Mouse (Mus musculus): ENCODE results near the gene Npnt.

Npnt gene

DNA sequence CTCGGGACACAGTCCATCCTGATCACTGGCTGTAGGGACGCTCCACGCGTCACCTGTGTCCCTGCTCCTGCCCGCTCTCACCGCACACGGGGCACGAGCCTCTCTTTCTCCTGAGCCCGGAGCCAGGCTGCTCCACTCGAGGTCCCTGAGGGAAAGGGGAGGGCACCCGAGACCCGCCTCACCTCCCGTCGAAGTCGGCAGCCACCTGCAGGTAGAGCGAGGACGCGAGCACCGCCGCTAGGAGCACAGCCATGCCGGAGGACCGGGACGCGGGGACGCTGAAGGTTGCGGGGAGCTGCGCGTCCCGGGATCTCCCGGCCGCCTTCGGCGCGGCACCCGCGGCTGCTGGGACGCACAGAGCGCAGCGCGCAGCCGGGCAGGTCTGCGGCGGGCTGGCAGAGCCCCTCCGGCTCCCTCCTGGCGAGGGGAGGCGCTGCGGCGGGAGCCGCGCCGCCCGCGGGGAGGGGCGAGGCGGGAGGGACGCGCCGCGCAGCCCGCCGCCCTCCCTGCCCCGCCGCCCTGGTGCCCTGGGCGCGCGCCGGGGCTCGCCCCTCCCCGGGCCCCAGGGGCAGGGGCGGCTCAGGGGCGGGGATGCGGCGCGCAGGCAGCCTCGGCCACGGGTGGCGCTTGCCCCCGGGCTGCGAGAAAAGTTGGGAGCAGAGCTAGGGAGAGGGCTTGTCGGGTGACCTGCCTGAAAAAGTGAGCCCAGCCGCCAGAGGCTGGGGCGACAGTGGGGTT is at the start of gene Npnt:
Gene Npnt, minus strand, starts transcription at position 501 of the 738 bp plus-strand sequence.
- DNase-seq: peak; percentile 41 to 50

- no peak for DNase-seq
Observed at GRCm38 (mm10) chr3:132996299-132996698, 46.2 kb upstream of the Npnt start.

DNA sequence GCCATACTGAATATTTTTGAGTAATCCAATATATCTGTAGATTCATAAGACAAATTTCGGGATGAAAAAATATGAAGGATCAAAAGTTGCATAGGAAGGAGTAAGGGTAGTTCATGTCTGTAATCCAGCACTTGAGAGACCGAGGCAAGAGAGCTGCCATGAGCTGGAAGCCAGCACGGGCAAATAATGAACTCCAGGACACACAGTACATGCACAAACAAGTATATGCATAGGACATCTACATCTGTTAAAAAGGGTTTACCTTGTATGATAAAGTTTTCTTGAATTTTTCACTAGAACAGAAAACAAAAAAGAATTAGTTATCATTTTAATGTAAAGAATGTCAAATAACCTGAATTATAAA is 45.8 kb upstream of the Npnt start:
- DNase-seq: no peak

DNA sequence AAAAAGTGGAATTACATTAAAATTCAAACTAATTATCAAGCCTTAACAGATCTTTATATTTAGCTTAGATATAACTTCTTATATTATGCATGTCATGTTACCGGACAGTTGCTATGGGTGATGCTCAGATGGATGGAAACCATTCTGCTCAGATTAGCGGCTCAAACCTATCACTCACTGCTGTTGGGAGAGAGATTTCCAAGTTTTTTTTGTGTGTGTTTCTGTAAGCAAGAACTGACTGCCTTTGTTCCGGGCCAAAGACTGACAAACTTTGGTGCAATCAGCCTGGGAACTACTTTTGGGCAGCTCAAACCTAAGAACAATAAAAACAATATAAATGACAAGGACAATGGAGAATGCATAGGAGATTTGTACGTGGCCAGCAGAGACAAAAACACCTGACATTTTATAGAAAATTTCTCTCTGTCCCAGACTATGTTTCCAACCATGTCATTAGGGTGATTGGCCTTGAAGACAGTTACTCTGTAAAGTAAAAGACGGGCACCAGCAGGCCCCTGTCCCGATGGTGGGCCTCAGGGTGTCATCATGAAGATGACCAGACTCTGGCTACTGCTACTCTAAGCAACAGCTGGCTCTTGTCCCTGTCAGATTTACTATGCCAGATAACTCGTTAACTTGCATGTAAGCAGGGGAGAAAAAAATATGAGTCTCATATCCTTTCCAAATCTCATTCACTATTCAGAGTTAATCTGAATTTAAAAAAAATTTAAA is 45.2 kb upstream of the Npnt start:
- DNase-seq: no peak

DNA sequence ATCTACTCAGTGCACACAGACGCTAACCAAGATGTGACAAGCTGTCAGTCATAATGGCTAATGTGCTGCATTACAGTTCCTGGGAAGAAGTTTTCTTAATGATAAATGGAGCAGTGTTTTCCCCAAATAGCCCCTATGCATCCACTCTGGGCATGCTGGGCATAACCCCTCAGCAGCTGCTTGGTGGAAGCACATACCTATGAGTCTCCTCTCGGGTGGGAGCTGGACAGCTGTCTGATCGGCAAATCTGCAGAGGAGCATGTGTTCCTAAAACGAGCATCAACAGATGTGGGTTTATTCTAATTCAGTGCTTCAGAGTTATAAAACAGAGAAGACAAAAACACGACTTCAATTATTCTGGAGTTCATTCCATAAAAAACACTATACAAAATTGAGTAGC is 36.1 kb upstream of the Npnt start:
- DNase-seq: no peak

DNA sequence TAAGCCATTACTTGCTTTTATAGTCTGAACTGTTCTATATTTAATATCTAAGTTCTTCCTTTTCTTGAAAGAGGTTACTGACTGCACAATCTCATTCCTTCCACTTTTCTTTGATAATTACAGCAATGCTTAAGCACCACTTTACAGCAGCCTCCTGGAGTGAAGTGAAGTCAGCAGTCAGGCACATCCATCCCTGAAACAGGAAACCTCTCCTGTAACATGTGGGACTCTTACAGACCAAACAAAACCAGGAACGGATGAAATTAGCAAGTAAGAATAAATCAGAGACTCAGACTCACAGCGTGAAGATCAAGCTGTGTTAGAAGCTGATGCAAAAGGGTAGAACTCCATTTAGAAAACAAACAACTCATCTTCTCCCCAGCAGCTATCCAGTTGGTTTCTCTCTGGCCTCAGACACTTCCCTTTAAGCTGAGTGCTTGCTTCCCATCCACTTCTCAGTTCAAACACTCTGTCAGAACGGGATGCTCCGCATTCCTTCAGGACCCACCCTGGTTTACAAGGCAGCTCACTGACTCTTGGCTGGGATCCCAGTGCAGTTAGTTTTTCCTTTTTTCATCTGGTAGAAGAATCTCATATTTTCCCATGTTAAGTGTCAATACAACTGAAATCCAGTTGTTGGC is 33.9 kb upstream of the Npnt start:
- DNase-seq: no peak

GRCm38 (mm10) chr3:132981968-132982367 is 31.9 kb upstream of the Npnt start:
- no peak for DNase-seq

DNA sequence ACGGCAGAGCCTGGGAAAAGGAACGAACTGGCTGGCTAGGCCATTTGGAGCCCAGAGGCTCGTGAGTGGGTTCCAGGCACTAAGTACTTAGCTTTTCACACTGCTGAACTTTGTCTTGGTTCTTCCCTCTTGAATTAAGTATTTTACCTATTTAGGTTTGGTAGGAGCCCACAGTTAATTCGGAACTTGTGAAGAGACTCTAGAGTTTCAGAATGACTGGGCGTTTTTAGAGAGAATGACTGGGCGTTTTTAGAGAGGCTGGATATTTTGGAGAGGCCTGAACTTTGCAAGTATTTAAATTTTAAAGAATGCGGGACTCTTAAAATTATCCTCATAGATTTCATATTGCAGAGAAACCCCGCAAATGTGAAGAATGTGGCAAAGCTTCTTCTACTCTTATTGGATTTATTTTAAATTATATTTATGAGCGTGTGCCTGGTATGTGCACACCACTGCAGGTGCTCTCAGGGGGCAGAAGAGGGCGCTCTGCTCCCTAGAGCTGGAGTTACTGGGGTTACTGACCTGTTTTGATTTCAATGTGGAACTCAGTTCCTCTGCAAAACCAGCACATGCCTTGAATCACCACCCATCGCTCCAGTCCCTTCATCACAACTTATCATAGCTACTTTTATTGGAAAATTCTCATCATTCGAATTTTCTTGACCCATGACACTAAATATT is 29.8 kb upstream of the Npnt start:
- no peak for DNase-seq

GRCm38 (mm10) chr3:132966255-132966654 is 16.2 kb upstream of the Npnt start:
- no peak for DNase-seq

DNA sequence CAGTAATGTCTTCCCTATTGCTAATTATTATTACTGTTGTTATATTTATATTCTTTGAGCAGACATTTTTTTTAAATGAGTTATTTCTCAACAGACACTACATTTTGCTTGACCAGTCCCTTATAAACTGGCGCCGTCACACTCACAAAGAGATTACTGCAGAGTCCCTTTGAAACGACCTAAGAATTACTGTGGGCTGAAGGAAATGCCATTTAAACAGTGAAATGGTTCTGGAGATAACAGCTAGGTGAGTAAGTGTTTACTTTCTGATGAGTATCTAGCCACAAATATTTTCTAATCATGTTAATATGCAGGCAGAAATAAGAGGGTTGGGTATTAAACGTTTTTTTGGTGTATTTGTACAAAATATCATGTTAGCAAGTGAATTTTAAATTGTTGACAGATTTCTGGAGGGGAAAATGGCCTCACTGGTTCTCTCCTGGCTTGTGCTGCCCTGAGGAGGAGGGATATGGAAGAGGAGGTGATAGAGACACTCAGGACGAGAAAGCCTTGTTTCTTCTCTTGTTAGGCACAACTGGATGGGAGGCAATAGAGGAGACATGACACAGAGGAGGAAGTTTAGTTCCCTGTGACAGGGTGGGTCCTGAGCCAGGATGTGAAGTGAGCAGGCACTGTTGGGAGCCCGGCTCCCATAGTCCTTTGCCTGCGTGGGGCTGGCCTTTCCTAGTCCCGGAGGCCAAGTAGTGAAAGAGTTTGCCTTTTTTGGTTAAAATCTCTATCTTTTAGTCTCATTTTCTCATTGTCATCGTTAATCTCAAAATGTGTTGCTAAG is 14.8 kb upstream of the Npnt start:
- DNase-seq: no peak

DNA sequence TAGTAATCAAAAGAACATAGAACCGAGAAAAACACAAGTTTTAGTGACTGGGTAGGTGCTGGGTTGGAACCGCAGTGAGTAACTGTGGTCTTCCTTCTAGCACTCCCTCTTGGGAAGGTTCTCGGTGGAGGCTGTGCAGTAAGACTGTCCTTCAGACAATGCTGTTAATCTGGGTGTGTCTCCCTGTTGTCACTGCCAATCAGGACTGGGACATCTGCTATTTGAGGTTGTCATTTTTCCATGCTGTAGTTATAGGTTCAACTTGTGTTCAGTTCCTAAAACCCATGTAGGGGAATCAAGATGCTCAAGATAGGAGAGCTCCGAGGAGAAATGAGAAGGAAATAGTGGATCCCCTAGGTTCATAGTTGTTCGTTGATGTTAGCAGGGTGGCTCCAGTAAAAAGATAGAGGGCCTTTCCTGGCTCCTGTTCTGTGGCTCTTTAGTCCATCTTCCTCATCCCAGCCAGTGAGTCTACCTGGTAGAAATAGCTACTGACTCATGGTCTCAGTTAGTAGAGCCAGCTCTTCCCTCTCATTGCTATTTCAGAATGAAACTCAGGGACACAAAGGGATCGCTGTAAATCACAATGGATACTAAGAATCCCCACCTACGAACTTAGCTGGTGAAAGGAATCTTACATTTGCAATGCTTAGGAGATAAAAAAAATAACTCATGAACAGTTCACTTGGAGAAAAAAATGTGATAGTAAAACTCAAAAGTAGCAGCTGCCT is 12.7 kb upstream of the Npnt start:
- no peak for DNase-seq

GRCm38 (mm10) chr3:132950529-132950880 is 414 bp upstream of the Npnt start:
- DNase-seq: no peak

GRCm38 (mm10) chr3:132949380-132949790 is 706 bp downstream of the Npnt start:
- peak; percentile 24 to 31 for DNase-seq

GRCm38 (mm10) chr3:132948298-132948795 is 1.7 kb downstream of the Npnt start:
- DNase-seq: no peak

DNA sequence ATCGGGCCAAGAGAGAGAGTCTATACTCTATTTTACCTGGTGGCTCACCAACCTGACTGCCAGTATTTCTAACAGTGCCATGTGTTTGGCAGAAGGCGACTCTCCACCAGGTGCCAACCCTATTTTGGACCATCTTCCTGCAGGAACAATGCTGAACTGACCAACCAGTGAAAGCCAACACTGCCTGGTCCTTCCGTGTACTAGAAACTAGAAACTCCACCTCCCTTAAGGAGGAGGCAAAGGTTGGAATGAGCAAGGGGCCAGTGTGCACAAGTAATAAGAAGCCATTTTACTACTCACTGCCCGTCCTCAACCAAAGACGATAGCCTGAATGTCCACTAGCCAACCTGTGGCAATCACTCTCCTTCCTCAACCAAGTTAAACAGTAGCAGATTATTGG is 4.0 kb downstream of the Npnt start:
- DNase-seq: no peak

- DNase-seq: no peak
Observed at GRCm38 (mm10) chr3:132945669-132946068, 4.4 kb downstream of the Npnt start.

DNA sequence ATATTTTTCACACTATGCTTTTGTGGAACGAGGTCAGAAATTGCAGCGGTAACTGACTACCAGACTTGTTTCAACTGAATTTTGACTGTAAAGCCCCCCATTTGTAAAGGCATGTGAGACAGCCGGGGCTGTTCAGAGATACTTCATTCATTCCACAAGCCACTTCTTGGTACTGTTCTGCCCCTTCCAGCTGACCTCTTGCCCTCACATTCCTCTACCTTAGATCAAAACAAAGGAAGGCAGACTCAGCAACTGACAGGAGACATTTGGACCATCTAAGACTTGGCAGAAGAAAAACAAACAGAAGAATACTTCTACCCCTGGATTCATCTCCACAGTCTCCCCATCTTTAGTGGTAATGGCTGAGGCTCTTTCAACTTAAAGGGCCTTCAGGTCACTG is 5.5 kb downstream of the Npnt start:
- no peak for DNase-seq

- no peak for DNase-seq
Observed at GRCm38 (mm10) chr3:132944193-132944592, 5.9 kb downstream of the Npnt start.

DNA sequence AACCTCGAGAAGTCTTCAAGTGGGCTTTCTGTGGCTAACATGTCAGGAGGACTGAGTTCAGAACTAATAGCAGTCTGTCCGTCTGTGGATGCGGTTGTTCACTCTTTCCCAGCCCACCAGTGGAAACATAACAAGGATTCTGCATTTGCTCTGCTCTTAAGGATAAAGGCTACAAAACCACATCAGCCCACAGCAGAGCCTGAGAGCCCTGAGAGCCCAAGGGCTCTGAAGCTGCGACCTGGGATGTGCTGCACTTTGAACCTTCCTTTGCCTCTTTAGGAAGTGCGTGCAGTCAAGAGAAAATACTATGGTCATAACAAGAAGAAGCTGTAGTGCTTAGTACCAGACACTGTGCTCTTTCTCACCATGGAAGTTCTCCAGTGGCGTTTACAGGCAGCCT is 7.3 kb downstream of the Npnt start:
- DNase-seq: no peak

GRCm38 (mm10) chr3:132940181-132940990 is 9.7 kb downstream of the Npnt start:
- no peak for DNase-seq

GRCm38 (mm10) chr3:132939006-132939405 is 11.1 kb downstream of the Npnt start:
- DNase-seq: no peak

Data from thymus, postnatal 36 days (tissue).